Mouse (Mus musculus): ENCODE data around the gene Chml. TPM values are rescaled to one million over a fixed set of nuclear protein-coding genes. Genes with fewer than 3 reads are reported as not detected.

The Chml gene
- 14.5 and 36.3 TPM in 2 replicates for polyA plus RNA-seq (2012; ENCODE audit: low replicate concordance)

GRCm38 (mm10) chr1:175692246-175692996 lies at the start of gene Chml, which contains the start of gene Opn3:
Gene Chml, minus strand, starts transcription at chr1:175692901.
Gene Opn3, minus strand, starts transcription at chr1:175692776.

GRCm38 (mm10) chr1:175698293-175698692 lies 5.6 kb upstream of the Chml start, which contains the start of gene Wdr64:
Gene Wdr64, plus strand, starts transcription at chr1:175698593.

Other genes with a start within 250 kb of the Chml start
- not detected in 2 replicates for gene Rgs7, start 200.4 kb downstream of the Chml start, polyA plus RNA-seq (2012; ENCODE audit: low replicate concordance)
- gene Kmo, start 72.5 kb downstream of the Chml start, polyA plus RNA-seq (2012; ENCODE audit: low replicate concordance): 5.1 and 5.7 TPM in 2 replicates
- 11.5 and 14.4 TPM in 2 replicates for gene Fh1, start 67.3 kb downstream of the Chml start, polyA plus RNA-seq (2012; ENCODE audit: low replicate concordance)
- gene Opn3, start 125 bp downstream of the Chml start, polyA plus RNA-seq (2012; ENCODE audit: low replicate concordance): 1.0 and 3.4 TPM in 2 replicates
- not detected in 2 replicates for gene Wdr64, start 5.7 kb upstream of the Chml start, polyA plus RNA-seq (2012; ENCODE audit: low replicate concordance)
- gene Exo1, start 187.7 kb upstream of the Chml start, polyA plus RNA-seq (2012; ENCODE audit: low replicate concordance): 0.16 and 0.54 TPM in 2 replicates
- gene Gm38100, start 227.4 kb upstream of the Chml start, polyA plus RNA-seq (2012; ENCODE audit: low replicate concordance): not detected in 2 replicates

Data from hematopoietic multipotent progenitor cell, adult 10-12 weeks (in vitro differentiated cells).